Mouse (Mus musculus) B cell, adult 67 days (primary cell): ENCODE data around the gene Gsdma2. TPM values are rescaled to one million over a fixed set of nuclear protein-coding genes. Genes with fewer than 3 reads are reported as not detected.

Source experiments
- total RNA-seq, 2 experiments: library from RNA; stranded (reverse); gene quantifications; 4 replicates each; pipeline ENCODE4 v1.2.4; 2023

Gsdma2 gene
- total RNA-seq: not detected

DNA sequence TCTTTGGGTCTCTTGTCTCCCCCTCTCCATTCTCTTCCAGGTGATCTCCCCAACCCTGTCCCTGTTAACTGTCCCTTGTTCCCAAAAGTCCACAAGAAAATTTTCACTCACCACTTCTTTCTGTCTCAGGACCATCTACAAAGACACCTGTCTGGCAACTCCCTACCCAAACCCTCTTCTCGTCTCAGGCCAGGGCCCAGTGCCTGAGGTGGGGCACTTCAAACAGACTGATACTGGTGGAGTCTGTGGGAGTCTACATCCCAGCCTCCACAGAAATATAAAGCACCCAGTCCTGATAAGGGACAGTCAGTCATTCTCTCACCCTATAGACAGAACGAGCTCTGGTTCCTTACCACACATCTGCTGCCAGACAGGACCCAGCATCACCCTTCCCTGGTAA lies at the start of gene Gsdma2:
Gene Gsdma2, plus strand, starts transcription at position 301 of the 400 bp plus-strand sequence.

DNA sequence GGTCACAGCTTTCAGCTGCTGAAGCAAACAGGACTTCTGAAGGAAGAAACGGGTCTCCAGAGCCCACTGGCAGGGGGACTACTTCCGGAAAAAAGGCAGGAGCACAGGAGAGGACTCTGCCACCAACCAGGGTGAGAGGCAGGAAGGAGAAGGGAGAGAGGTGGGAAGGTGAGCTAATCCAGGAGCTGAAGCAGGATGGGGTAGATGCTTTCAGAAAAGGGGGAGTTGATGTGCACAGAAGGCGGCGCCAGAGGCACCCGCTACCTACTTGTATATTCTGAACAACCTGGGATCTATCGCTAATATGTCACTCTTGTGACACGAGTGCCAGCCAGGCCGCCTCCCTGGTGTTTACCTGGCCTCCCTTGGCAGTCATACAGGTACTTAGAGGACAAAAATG lies 48.6 kb upstream of the Gsdma2 start, which contains the start of gene Lrrc3c:
Gene Lrrc3c, plus strand, starts transcription at position 301 of the 400 bp plus-strand sequence.

DNA sequence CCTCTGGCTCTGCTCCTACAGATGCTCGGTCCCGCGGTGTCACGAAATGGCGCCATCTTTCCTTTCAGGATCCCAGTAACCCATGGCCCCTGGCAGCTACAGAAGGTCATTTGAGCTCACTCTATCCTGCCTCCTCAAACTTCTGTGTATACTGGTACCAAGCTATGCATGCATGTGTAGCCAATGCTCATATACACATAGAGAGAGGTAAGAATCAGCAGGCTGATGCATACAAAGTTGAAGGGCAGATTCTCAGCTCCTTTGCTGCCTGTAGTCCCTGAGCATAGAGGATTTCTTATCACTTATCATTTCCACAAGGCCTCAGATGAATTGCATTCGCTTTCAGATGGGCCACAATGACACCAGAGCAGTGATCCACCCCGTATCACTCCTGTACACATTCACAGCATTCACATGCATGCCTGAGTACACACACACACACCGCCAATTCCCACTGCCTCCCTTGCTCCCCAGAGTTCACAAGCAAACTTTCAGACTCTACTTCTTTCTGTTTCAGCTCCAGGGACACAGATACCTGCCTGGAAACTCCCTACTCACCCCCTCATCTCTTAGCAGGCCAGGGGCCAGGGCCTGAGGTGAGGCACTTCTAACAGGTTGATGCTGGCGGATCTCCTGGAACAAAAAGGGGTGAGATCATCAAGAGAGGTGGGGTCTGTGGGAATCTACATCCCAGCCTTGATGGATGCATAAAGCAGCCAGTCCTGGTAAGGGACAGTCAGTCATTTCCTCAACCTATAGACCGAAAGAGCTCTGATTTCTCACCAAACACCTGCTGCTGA lies 20.7 kb upstream of the Gsdma2 start, which contains the start of the genes Gm12355 and Gsdma3:
Gene Gm12355, minus strand, starts transcription at position 51 of the 800 bp plus-strand sequence.
Gene Gsdma3, plus strand, starts transcription at position 750 of the 800 bp plus-strand sequence.

DNA sequence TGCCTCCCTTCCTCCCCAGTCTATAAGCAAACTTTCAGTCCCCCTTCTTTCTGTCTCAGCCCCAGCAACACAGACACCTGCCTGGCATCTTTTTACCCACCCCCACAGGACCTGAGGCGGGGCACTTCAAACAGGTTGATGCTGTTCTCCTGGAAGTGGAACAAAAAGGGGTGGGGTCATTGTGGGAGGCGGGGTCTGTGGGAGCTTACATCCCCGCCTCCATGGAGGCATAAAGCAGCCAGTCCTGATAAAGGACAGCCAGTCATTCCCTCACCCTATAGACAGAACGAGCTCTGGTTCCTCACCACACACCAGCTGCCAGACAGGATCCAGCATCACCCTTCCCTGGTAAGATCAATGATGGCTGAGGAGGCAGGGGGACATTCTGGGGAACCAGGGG lies 17.5 kb downstream of the Gsdma2 start, which contains the start of gene Gsdma:
Gene Gsdma, plus strand, starts transcription at position 261 of the 400 bp plus-strand sequence.

GRCm38 (mm10) chr11:98681786-98682745 lies 35.5 kb downstream of the Gsdma2 start, which contains the start of gene Psmd3:
Psmd3 (plus strand) TSS chr11:98682554.

GRCm38 (mm10) chr11:98701213-98701670 lies 54.7 kb downstream of the Gsdma2 start, which contains the start of gene Csf3:
Csf3 (plus strand) TSS chr11:98701263.

Other genes with a start within 250 kb of the Gsdma2 start
- gene Pgap3, start 246.3 kb upstream of the Gsdma2 start, total RNA-seq: 1 to 10 TPM; 8.0 to 9.2 TPM
- gene Erbb2, start 234.3 kb upstream of the Gsdma2 start, total RNA-seq: not detected
- 10 to 100 TPM; 51.1 to 52.2 TPM for gene Mien1, start 207.8 kb upstream of the Gsdma2 start, total RNA-seq
- gene Grb7, start 200.4 kb upstream of the Gsdma2 start, total RNA-seq: 1 to 10 TPM in 1 of 2 experiments, under 1 TPM in 1; 0.77 to 1.1 TPM
- 100 to 1,000 TPM; 627 to 726 TPM for gene Ikzf3, start 100.7 kb upstream of the Gsdma2 start, total RNA-seq
- 10 to 100 TPM in 1 of 2 experiments, 1 to 10 TPM in 1; 4.8 to 12.8 TPM for gene Zpbp2, start 95.7 kb upstream of the Gsdma2 start, total RNA-seq
- 10 to 100 TPM; 19.3 to 19.6 TPM for gene Ormdl3, start 59.4 kb upstream of the Gsdma2 start, total RNA-seq
- not detected for gene Lrrc3c, start 48.5 kb upstream of the Gsdma2 start, total RNA-seq
- gene Gm12355, start 21.1 kb upstream of the Gsdma2 start, total RNA-seq: 10 to 100 TPM; 24.9 to 27.5 TPM
- gene Gsdma3, start 20.4 kb upstream of the Gsdma2 start, total RNA-seq: not detected
- gene Gsdma, start 17.6 kb downstream of the Gsdma2 start, total RNA-seq: not detected
- gene Psmd3, start 35.8 kb downstream of the Gsdma2 start, total RNA-seq: 10 to 100 TPM; 70.5 to 80.3 TPM
- not detected for gene Csf3, start 54.5 kb downstream of the Gsdma2 start, total RNA-seq
- gene Med24, start 82.7 kb downstream of the Gsdma2 start, total RNA-seq: 10 to 100 TPM; 95.9 to 99.3 TPM
- 10 to 100 TPM in 1 of 2 experiments, 1 to 10 TPM in 1; 8.1 to 10.3 TPM for gene Thra, start 93.9 kb downstream of the Gsdma2 start, total RNA-seq
- 1 to 10 TPM; 1.5 to 2.3 TPM for gene Nr1d1, start 128.6 kb downstream of the Gsdma2 start, total RNA-seq
- gene Msl1, start 148.8 kb downstream of the Gsdma2 start, total RNA-seq: 100 to 1,000 TPM; 146 to 155 TPM
- 100 to 1,000 TPM in 1 of 2 experiments, 10 to 100 TPM in 1; 94.5 to 108 TPM for gene Casc3, start 158.1 kb downstream of the Gsdma2 start, total RNA-seq
- gene Rapgefl1, start 190.0 kb downstream of the Gsdma2 start, total RNA-seq: 1 to 10 TPM; 3.1 to 3.5 TPM
- 10 to 100 TPM; 49.3 to 49.6 TPM for gene Wipf2, start 216.9 kb downstream of the Gsdma2 start, total RNA-seq